Mouse (Mus musculus) c-Kit-positive CD71-positive TER-119-negative erythroid progenitor cells, embryonic 14.5 days (primary cell): ENCODE data around the gene Actn3.
A peak's percentile ranks its signal among the peaks of the same experiment; 100 is the strongest.
"Not testable (repeated sequence)": the region's sequence is repeated elsewhere in the genome, so short reads cannot be mapped to it uniquely, and the experiment has no call there.

ENCODE experiments used
- DNase-seq: peaks from one replicate; pipeline ENCODE4 v3.0.0-alpha.2; 2013; ENCODE audit warnings: low read depth

The Actn3 gene

DNA sequence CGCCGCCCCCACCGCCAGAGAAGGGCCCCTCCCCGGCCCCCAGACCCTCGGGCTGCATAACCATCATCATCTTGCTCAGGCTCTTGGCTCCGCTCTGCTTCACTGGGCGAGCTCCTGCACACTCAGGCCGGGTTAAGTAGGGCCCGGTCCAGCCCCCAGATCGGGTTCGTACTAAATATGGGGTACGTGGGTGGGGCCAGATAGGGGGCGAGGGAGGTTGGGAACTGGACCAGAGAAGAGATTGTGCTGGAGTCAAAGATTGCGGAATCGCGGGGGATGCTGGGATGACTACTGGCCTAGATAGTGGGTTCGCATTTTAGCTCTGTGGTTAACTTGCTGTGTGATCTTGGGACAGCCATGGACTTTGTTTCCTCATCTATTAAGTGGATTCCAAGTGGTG is at the start of gene Actn3:
TSS of gene Actn3 (minus strand) at position 125 of the 400 bp plus-strand sequence.
- DNase-seq: no peak

GRCm38 (mm10) chr19:4925121-4925860 is 47.6 kb upstream of the Actn3 start:
- DNase-seq: no peak

GRCm38 (mm10) chr19:4919652-4920051 is 41.9 kb upstream of the Actn3 start:
- DNase-seq: no peak

- no peak for DNase-seq
Observed at GRCm38 (mm10) chr19:4916827-4917226, 39.1 kb upstream of the Actn3 start.

GRCm38 (mm10) chr19:4915924-4916603 is 38.4 kb upstream of the Actn3 start:
- DNase-seq: no peak

DNA sequence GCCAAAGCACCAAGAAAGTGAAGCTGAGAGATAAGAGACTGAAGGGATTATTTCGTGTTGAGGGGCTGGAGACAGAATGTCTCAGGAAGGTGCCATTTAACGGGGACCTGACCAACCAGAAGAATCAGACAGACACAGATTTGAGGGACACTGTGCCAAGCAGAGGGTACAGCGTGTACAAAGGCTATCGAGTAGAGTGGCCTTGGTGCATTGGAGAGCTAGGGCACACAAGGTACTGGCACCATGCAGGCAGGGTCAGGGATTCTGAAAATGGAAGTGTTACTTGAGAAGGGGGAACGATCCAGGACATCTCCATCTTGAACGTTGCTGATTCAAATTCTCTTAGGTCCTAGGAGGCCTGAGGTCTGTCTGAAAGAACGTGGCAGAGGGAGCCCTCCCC is 31.7 kb upstream of the Actn3 start:
- DNase-seq: no peak

GRCm38 (mm10) chr19:4908107-4908506 is 30.4 kb upstream of the Actn3 start:
- no peak for DNase-seq

GRCm38 (mm10) chr19:4905979-4906794 is 28.5 kb upstream of the Actn3 start, which contains the start of gene Bbs1:
TSS of gene Bbs1 (minus strand) at chr19:4906628.
- DNase-seq: peak; percentile 72

- DNase-seq: no peak
Observed at GRCm38 (mm10) chr19:4899888-4900287, 22.2 kb upstream of the Actn3 start.

DNA sequence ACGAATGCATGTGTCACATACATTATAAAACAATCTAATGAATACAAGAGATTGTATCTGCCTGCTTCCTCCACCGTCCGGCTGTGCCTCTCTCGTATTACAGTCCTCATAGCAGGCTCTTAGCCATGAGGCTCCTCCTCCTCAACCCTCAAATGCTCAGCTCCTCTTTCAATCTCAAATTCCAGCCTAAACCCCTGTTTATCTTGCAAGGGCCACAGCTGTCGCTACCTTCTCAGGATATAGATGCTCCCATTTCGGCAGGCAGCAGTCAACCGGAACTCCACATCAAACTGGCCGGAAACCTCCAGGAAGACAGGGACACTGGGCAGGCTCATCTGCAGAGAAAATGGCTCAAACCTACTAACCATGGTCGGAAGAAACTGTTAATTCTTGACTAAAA is 21.3 kb upstream of the Actn3 start:
- DNase-seq: no peak

- DNase-seq: no peak
Observed at GRCm38 (mm10) chr19:4896780-4897520, 19.2 kb upstream of the Actn3 start.

DNA sequence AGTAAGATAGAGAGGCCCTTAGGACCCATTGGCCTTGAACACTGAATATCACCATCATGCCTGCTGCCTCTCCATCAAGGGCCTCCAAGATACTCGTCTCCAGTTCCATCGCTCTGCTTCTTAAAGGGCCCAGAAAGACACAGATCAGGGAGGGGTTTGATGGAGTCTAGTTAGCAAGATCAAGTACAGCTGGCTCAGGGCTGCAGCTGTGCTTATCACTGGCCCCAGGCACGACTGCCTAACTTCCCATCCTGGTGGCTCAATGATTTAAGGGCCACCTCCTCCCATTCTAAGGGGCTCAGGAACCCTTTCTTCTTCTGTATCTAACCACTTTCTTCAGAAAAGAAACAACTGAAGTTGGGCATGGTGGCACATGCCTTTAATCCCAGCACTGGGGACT is 14.1 kb upstream of the Actn3 start:
- peak; percentile 69 for DNase-seq

- DNase-seq: no peak
Observed at GRCm38 (mm10) chr19:4889791-4890190, 12.1 kb upstream of the Actn3 start.

- no peak for DNase-seq
Observed at GRCm38 (mm10) chr19:4883961-4884360, 6.3 kb upstream of the Actn3 start.

- DNase-seq: no peak
Observed at GRCm38 (mm10) chr19:4879324-4879703, 1.6 kb upstream of the Actn3 start.

- DNase-seq: peak; percentile 92
Observed at GRCm38 (mm10) chr19:4878405-4879323, 955 bp upstream of the Actn3 start, which contains the start of gene Zdhhc24. TSS of gene Zdhhc24 (plus strand) at chr19:4878668.

DNA sequence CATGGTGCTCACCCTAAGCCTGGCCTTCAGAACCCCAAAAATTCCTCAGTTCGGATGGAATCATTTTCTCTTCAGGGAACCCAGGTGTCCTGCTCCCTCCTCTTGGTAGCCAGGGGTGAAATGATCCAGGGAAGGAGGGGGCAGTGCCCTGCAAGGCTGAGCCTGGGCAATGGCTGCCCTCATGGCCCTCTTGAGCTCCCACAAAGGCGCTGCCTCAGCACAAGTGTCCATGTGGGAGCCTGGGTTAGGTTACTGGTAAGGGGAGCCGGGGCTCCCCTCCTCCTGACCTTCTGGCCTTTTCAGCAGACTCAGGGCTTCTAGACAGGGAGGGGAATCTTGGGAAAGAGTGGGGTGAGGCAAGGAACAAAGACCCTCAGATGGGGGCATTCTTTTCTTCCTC is 954 bp downstream of the Actn3 start:
- no peak for DNase-seq

- no peak for DNase-seq
Observed at GRCm38 (mm10) chr19:4876241-4876640, 1.5 kb downstream of the Actn3 start.

DNA sequence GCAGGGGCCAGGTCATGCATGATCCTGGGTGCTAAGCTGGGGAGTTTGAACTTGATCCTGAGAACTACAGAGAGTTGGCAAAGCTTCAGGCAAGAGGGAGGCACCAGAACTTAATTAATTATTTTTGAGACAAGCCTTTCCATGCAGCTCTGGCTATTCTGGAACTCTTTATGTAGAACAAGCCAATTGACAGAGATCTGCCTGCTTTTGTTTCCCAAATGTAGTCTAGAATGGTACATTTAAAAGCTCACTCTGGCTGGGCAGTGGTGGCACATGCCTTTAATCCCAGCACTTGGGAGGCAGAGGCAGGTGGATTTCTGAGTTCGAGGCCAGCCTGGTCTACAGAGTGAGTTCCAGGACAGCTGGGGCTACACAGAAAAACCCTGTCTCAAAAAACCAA is 3.1 kb downstream of the Actn3 start:
- DNase-seq: not testable (repeated sequence)

DNA sequence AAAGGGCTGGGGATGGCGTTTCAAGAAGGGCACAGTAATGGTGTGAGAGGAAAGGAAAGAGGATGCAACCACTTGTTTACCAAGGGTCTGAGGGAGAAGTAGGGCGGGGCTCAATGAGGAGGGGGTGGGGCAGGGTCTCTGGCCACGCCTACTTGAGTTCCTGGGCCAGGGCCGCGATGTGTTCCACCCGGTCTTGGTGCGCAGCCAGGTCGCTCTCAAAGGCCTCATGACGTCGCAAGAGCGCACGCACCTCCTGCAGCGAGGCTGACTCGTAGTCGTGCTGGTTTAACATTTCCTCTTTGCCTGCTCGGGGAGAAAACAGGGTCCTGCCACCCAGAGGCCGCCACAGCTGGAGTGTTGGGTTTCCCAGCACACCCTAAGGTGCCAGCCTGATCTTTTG is 12.6 kb downstream of the Actn3 start:
- no peak for DNase-seq

DNA sequence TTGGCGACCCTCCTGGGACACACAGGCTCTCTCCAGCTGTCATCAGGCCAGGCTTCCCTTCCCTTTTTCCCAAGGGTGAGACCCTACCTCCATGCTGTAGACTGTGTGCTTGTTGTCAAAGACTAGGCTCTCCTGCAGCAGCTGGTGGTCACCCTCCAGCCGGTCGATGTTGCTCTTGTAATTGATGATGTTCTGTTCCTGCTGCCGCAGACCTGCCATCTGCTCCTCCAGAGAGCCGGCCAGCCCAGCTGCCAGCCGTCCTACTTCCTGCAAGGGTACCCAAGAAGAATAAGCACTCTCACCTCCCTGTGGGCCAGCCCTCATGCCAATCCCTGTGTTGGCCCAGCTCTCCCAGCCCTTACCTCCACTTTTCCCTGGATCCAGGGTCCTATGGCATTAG is 14.7 kb downstream of the Actn3 start:
- DNase-seq: no peak
